Mouse (Mus musculus) testis, postnatal 14 days (tissue): ENCODE data around the gene Myo9a.
"Not testable (repeated sequence)": the region's sequence is repeated elsewhere in the genome, so short reads cannot be mapped to it uniquely, and the experiment has no call there.

ENCODE experiments used
- DNase-seq: peaks from one replicate; pipeline ENCODE4 v3.0.0; 2021; ENCODE audit warnings: low spot score

Gene Myo9a

GRCm38 (mm10) chr9:59751066-59751581 is 428 bp downstream of the Myo9a start:
- DNase-seq = peak; percentile 86

DNA sequence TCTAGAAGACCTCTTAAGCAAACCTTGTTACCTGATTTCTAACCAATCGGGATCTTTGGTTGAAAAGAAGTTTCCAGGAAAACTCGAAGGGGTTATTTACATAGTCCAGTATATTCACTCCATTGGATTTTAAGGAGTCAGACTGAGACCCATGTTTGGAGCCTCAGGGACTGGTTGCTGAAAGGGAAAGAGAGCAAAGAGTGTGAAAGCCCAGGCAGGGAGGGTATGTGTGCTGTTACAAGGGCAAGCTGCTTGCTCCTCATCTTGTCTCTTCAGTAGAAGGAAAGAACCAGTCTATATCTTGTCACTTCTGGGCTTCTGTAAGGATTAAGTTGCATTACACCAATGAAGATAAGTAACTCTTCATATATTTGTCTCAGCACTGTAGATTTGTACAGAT is 1.3 kb downstream of the Myo9a start:
- DNase-seq = no peak

GRCm38 (mm10) chr9:59755199-59755598 is 4.5 kb downstream of the Myo9a start:
- no peak for DNase-seq

DNA sequence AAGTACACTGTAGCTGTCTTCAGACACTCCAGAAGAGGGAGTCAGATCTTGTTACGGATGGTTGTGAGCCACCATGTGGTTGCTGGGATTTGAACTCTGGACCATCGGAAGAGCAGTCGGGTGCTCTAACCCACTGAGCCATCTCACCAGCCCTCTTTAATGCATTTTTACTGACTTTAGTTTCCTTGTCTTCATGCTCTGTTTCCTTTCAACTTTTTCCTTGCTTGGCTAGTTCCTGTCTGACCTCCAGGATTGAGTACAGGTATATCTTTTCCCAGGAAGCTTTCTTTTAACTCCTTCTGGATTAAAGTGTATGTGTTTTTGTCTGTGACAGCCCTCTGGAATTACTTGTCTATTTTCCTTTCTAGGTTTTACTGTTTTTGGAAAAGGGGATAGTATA is 6.3 kb downstream of the Myo9a start:
- DNase-seq = not testable (repeated sequence)

- DNase-seq = no peak
These were observed 9.8 kb downstream of the Myo9a start for GRCm38 (mm10) chr9:59760515-59760914.

- not testable (repeated sequence) for DNase-seq
These were observed 16.3 kb downstream of the Myo9a start for GRCm38 (mm10) chr9:59766966-59767461.

DNA sequence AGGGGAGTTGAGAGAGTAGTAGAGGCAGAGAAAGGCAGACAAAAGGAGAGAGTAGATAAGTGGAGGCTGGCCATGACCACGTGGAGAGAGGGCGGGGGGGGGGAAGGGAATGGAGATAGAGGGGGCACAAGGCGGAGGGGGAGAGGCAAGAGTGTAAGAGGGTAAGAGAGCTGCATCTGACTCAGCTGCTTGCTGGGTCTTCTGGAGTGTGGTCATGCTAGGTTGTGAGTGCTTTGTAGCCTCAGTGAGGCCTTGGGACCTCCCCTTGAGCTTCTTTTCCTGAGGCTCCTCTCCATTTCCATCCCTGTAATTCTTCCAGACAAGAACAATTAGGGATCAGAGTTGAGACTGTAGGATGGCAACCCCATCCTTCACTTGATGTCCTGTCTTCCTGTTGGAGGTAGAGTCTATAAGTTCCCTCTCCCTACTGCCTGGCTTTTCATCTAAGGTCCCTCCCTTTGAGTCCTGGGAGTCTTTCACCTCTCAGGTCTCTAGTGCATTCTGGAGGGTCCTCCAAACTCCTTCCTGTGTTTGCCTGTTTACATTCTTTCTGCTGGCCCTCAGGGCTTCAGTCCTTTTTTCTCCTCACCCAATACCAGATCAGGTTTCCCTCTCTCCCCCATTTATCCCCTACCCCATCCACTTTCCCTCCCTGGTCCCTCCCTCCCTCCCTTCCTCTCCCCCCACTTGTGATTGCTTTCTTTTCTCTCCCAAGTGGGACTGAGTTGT is 55.5 kb downstream of the Myo9a start:
- DNase-seq = not testable (repeated sequence)

- DNase-seq = no peak
These were observed 133.9 kb downstream of the Myo9a start for GRCm38 (mm10) chr9:59884551-59884950.

GRCm38 (mm10) chr9:59903382-59903781 is 152.7 kb downstream of the Myo9a start:
- no peak for DNase-seq

DNA sequence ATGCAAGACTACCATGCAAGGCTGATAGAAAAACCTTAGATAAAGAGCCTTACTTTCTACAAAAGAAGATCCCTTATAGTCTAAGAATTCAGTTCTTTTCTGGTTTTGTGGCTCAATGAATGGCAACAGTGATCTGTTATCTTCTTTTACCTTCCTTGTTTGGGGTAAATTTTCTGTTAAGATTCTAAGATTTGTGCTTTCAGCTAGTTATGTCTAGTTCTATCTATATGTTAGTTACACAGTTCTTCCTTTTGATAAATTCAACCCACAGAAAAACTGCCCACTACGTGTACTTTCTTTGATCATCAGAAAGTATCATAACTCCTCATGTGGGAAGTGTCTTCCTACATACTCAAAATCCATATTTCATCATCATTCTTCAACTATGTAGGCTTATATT is 164.1 kb downstream of the Myo9a start:
- no peak for DNase-seq

GRCm38 (mm10) chr9:59930248-59930647 is 179.6 kb downstream of the Myo9a start:
- DNase-seq = no peak

- not testable (repeated sequence) for DNase-seq
These were observed 185.2 kb downstream of the Myo9a start for GRCm38 (mm10) chr9:59935866-59936265.

GRCm38 (mm10) chr9:59938529-59938928 is 187.8 kb downstream of the Myo9a start:
- DNase-seq = no peak

DNA sequence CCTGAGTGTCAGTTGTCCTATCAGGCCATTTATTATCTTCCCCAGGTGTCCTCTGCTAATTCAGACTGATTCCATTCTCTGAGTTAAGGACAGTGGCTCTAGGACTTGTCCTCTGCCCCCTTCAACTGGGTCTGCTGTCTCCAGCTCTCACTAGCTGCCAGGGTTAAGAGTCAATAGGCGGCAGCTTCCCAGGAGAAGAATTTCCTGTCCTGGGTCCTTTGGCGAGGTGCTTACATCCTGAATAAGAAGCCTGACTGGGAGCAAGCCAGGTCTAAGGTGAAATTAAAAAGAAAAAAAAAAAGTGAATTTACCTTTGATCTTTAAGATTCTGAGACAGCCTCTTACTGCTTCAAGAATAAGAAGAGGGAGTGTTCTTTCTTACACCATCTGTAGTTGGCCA is 189.0 kb downstream of the Myo9a start:
- no peak for DNase-seq

GRCm38 (mm10) chr9:59940913-59941884 is 190.5 kb downstream of the Myo9a start:
- DNase-seq = no peak

- DNase-seq = no peak
These were observed 191.2 kb downstream of the Myo9a start for GRCm38 (mm10) chr9:59941885-59942350.

GRCm38 (mm10) chr9:59942501-59943085 is 191.9 kb downstream of the Myo9a start:
- no peak for DNase-seq

- DNase-seq = no peak
These were observed 193.1 kb downstream of the Myo9a start for GRCm38 (mm10) chr9:59943826-59944225.

- DNase-seq = no peak
These were observed 194.5 kb downstream of the Myo9a start for GRCm38 (mm10) chr9:59945241-59945640.

- no peak for DNase-seq
These were observed 196.6 kb downstream of the Myo9a start for GRCm38 (mm10) chr9:59947271-59947670.

DNA sequence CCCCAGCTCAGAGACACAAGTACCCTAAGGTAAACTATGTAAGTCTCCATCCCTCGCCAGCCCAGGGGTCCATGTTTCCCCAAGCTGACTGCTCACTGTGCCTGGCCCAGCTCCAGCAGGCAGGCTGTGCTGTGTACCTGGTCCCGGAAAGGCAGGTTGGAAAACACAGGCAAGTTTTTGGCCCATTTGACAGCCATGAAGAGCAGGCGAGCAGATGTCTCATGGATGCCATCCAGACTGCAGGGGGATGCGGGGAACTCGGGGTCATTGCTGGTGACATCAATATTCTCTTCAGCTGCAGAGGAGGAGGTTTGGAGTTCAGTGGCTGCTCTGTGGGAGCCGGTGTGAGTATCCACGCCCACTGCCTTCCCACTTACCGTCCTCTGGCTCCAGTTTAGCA is 197.5 kb downstream of the Myo9a start:
- no peak for DNase-seq

GRCm38 (mm10) chr9:59948691-59949250 is 198.1 kb downstream of the Myo9a start:
- no peak for DNase-seq
